8 mouse cellular contexts compared by ENCODE assay signal in genomic region chr5:149245391-149245964, GRCm38 (mm10). TPM values are rescaled to one million over a fixed set of nuclear protein-coding genes. Genes with fewer than 3 reads are reported as not detected.
DNase-seq lines count a peak whose midpoint lies in the region; ATAC-seq lines count a peak whose summit lies in the region.

No protein-coding gene starts in this region.

- ATAC-seq in neural tube, embryonic 11.5 days (ENCODE audit: insufficient read depth, low FRiP score, low TSS enrichment), result no peak
- ATAC-seq in embryonic facial prominence, embryonic 14.5 days (ENCODE audit: low read depth), result no peak
- ATAC-seq in stomach, embryonic 15.5 days (ENCODE audit: insufficient read depth, low FRiP score, low read depth), result no peak

- 0 out of 2 replicates have a peak overlapping the region, but pooled peaks have one; percentile 24 for H3K27ac ChIP-seq in neural tube, embryonic 11.5 days (ENCODE audit: low read depth, low read length)
- peak overlapping the region; percentile 42; the same call in 1 of the 2 replicates for H3K27ac ChIP-seq in embryonic facial prominence, embryonic 14.5 days (replicated peaks; ENCODE audit: low read depth, low read length)
- peak overlapping the region; percentile 51 for H3K27ac ChIP-seq in stomach, embryonic 15.5 days

- peak overlapping the region; percentile 32 for H3K4me2 ChIP-seq in neural tube, embryonic 11.5 days (ENCODE audit: low read depth)
- H3K4me2 ChIP-seq in embryonic facial prominence, embryonic 14.5 days (ENCODE audit: low read depth, low read length), result peak overlapping the region; percentile 56
- H3K4me2 ChIP-seq in stomach, embryonic 15.5 days, result peak overlapping the region; percentile 66

- intact Hi-C loops in left cerebral cortex, postnatal 10 days (cut with DNase I), result no loop called here

- no peaks in the 10 kb centered on the region for H3K9me3 ChIP-seq in neural tube, embryonic 11.5 days (ENCODE audit: control insufficient read depth, low read length)
- 0 out of 2 replicates have a peak, but pooled peaks cover 7% of the 10 kb centered on the region for H3K9me3 ChIP-seq in embryonic facial prominence, embryonic 14.5 days (ENCODE audit: control insufficient read depth, low read length)
- H3K9me3 ChIP-seq in stomach, embryonic 15.5 days, result no peaks in the 10 kb centered on the region

- H3K4me1 ChIP-seq in neural tube, embryonic 11.5 days (ENCODE audit: control insufficient read depth, insufficient read depth, low read length), result no peaks in the 10 kb centered on the region
- H3K4me1 ChIP-seq in embryonic facial prominence, embryonic 14.5 days (ENCODE audit: control insufficient read depth, insufficient read depth, low read length), result peaks cover 5% of the 10 kb centered on the region; the same call in 1 of the 2 replicates
- H3K4me1 ChIP-seq in stomach, embryonic 15.5 days, result peaks cover 18% of the 10 kb centered on the region

- H3K36me3 ChIP-seq in neural tube, embryonic 11.5 days (ENCODE audit: control insufficient read depth, insufficient read depth, low read length), result no peaks in the 10 kb centered on the region
- no peaks in the 10 kb centered on the region for H3K36me3 ChIP-seq in embryonic facial prominence, embryonic 14.5 days (ENCODE audit: control insufficient read depth, insufficient read depth, low read length)
- no peaks in the 10 kb centered on the region for H3K36me3 ChIP-seq in stomach, embryonic 15.5 days

- H3K4me3 ChIP-seq in neural tube, embryonic 11.5 days (ENCODE audit: low read depth, low read length), result no peak overlapping the region
- H3K4me3 ChIP-seq in embryonic facial prominence, embryonic 14.5 days (ENCODE audit: low read depth, low read length), result peak overlapping the region; percentile 25
- peak overlapping the region; percentile 28 for H3K4me3 ChIP-seq in stomach, embryonic 15.5 days (replicated peaks)

- 60% methylated on average over 9 of the region's 9 CpGs for WGBS in neural tube, embryonic 11.5 days
- WGBS in embryonic facial prominence, embryonic 14.5 days, result 25% methylated on average over 9 of the region's 9 CpGs
- WGBS in stomach, embryonic 15.5 days, result 12% methylated on average over 9 of the region's 9 CpGs

- H3K9ac ChIP-seq in neural tube, embryonic 11.5 days (ENCODE audit: low read length), result no peak overlapping the region
- peak overlapping the region; percentile 40; the same call in 1 of the 2 replicates for H3K9ac ChIP-seq in embryonic facial prominence, embryonic 14.5 days (ENCODE audit: low read depth, low read length)
- H3K9ac ChIP-seq in stomach, embryonic 15.5 days, result no peak overlapping the region

- H3K27me3 ChIP-seq in neural tube, embryonic 11.5 days (ENCODE audit: control insufficient read depth, insufficient read depth, low read length), result no peaks in the 10 kb centered on the region
- H3K27me3 ChIP-seq in embryonic facial prominence, embryonic 14.5 days (replicated peaks; ENCODE audit: control insufficient read depth, insufficient read depth, low read length), result no peaks in the 10 kb centered on the region
- no peaks in the 10 kb centered on the region for H3K27me3 ChIP-seq in stomach, embryonic 15.5 days (replicated peaks)

- no peak for DNase-seq in neural tube, embryonic 11.5 days (ENCODE audit: low spot score)
- DNase-seq in neural tube, embryonic 10.5 days (ENCODE audit: extremely low spot score, low spot score), result no peak
- DNase-seq in embryonic facial prominence, embryonic 14.5 days (ENCODE audit: low spot score), result no peak
- DNase-seq in liver, result peak; percentile 43
- no peak for DNase-seq in layer of hippocampus, postnatal 36 days
- no peak for DNase-seq in embryo, embryonic 10 days (ENCODE audit: low spot score)
- no peak for DNase-seq in left cerebral cortex, postnatal 10 days (ENCODE audit: extremely low spot score in 1 of 2, low spot score in 2 of 2)

RNA-seq across cellular contexts. Expression of gene Alox5ap, which starts 19.1 kb away (rescaled TPM):
- 6.0 and 6.6 TPM in 2 replicates for polyA plus RNA-seq in neural tube, embryonic 11.5 days (2014; fragmentation: Nextera tagmentation; extraction: Ambion mirVana)
- polyA plus RNA-seq in embryonic facial prominence, embryonic 14.5 days (2014; fragmentation: Nextera tagmentation; extraction: Ambion mirVana), result 15.9 and 17.4 TPM in 2 replicates
- 26.1 and 32.2 TPM in 2 replicates for polyA plus RNA-seq in stomach, embryonic 15.5 days (2015; fragmentation: Nextera tagmentation; extraction: Ambion mirVana)
- total RNA-seq in layer of hippocampus, postnatal 36 days (2021), result 10 to 100 TPM in 1 of 2 experiments, 1 to 10 TPM in 1; 9.8 to 12.4 TPM
- total RNA-seq in left cerebral cortex, postnatal 10 days (2021), result 1 to 10 TPM; 7.5 to 8.4 TPM
